Mouse (Mus musculus) stomach, postnatal 0 days (tissue): ENCODE measurements at regions not wholly inside any gene's neighbourhood (a gene's known extent, or its start where the extent isn't known, plus 50 kb on each side); places are given as distances from the start of the nearest gene placed in this dataset.

ENCODE experiments used
- CTCF ChIP-seq: IDR thresholded peaks from 2 replicates; pipeline ENCODE4 v1.5.1; 2016; ENCODE audit warnings: antibody characterized with exemption, low read depth, mild to moderate bottlenecking, moderate library complexity
- EP300 ChIP-seq: optimal IDR thresholded peaks from 2 replicates; pipeline ENCODE3; 2016; ENCODE audit warnings: antibody characterized with exemption

DNA sequence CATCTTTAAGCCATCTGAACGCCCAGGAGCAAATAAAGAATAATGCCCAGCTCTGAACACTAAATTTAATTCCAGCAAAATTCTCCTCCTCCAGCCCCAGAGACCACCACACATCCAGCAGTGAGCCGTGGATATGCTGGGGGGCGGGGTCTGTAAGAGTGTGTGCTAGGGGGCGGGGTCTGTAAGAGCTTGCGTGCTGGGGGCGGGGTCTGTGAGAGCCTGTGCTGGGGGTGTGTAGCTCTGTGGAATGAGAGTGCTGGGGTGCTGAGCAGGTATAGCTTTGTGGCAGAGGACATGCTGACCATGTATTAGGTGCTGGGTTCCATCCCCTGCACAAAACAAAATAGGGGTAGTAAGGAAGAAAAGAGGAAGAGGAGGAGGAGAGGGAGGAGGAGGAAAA lies 91.1 kb upstream of the Slc45a1 start:
- TF ChIP-seq CTCF: no peak
- no peak for TF ChIP-seq EP300
